Mouse (Mus musculus): ENCODE measurements around the gene Sag.

Sag gene

GRCm38 (mm10) chr1:87803576-87803975 is at the start of gene Sag:
Gene Sag (plus strand): TSS chr1:87803680.
- no peak for DNase-seq (ENCODE audit: low read depth in 2 of 2, low spot score in 2 of 2)

DNA sequence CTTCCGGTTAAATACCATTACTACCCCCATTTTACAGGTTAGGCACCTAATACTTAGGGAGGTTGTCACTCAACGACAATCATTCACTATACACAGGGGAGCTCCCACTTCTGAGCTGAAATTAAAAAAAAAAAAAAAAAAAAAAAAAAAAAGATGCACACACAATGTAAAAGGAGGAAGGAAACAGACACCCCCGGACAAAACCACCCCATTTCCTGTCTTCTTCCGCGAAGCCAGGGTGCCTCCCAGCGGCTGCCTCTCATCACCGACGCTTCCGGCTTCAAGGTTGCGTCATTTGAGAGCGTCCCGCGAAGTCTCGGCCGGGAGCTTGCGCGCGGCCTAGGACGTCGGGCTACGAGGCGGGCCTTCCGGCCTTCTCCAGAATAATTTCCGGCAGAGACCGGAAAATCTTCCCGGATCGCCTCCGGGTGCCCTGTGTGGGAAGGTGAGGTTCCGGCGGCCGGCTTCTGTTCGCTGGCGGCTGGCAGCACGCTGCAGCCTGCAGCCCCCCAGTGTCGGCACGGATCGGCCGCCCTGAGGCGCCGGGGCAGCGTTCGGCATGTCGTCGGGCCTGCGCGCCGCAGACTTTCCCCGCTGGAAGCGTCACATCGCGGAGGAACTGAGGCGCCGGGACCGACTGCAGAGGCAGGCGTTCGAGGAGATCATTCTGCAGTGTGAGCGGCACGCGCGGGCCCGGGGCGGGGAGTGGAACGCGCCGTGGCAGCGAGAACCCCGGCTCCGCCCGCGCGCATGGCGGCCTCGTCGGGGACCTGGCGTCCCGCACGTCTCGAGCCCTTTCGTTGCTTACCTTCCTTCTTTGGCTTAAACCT is 47.6 kb upstream of the Sag start, which contains the start of gene Atg16l1:
TSS of gene Atg16l1 (plus strand) at position 230 of the 830 bp plus-strand sequence.
- DNase-seq (ENCODE audit: low read depth in 2 of 2, low spot score in 2 of 2) = peak; percentile 90 to 91

DNA sequence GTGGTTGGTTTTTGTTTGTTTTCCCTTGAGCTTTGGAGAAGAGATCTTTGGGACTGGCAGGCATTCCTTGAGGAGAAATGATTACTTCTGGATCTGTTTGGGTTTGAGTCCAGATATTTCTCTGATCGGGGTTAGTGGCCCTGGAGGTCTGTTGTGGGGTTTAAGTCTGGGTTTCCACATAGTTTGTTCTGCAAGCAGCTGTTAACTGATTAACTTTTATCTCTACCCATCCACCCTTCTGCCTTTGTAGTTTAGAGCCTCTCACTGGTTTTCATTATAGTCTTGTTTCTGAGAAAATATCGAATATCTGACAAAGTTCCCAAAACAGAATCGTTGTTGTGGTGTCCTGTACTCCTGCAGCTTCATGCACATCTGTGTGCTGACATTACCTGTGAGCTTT is 39.7 kb upstream of the Sag start:
- DNase-seq (ENCODE audit: low read depth in 2 of 2, low spot score in 2 of 2) = no peak

DNA sequence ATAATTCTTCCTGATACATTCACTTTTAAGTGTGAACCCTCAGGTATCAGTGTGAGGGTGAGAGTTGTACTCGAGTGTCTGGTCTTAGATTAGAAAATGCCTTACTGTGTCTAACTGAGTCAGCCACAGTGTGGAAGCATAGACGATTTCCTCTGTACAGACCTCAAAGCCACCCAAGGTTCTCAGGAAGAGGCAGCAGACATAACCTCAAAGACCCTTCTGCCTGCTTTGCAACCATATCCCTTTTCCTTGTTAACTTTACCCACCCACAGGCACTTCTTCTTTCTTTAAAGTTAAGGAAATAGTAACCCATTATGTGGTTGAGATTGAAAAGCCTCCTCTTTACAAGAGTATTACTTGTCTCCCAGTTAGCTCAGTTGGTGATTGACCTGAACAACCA is 37.7 kb upstream of the Sag start:
- DNase-seq (ENCODE audit: low read depth in 2 of 2, low spot score in 2 of 2) = no peak

DNA sequence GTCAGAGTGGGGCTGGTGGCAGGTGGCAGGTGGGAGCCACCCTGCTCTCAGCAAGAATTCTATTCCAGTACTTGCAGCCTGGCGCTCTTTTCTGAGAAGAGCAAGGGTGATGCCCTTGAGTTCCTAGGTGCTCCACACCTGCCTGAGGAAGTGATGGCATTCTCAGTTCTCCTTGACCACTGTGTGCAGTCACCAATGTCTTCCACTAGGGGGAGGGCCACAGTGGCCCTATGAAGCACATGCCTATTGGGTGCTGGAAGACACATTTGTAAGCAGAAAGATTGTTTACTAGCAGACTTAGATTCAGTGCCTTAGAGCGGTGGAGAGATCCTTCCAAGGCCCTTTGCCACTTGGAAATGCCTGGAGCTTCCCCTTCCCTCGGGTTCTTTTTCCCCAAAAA is 37.2 kb upstream of the Sag start:
- peak; percentile 24 to 26 for DNase-seq (ENCODE audit: low read depth in 2 of 2, low spot score in 2 of 2)

DNA sequence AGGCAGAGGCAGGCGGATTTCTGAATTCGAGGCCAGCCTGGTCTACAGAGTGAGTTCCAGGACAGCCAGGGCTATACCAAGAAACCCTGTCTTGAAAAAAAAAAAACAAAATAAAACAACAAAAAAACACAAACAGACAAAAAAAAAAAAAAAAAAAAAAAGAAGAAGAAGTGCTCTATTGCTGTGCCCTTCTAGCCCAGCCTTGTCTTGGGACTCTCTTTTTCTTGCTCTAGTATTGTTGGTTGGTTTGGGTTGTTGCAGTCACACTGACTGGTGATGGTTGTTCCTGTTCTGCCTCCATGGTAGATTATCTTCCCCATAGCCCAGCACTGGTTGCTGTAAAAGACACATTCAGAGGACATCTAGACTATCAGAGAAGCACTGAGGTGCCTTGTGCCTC is 34.2 kb upstream of the Sag start:
- DNase-seq (ENCODE audit: low read depth in 2 of 2, low spot score in 2 of 2) = no peak

DNA sequence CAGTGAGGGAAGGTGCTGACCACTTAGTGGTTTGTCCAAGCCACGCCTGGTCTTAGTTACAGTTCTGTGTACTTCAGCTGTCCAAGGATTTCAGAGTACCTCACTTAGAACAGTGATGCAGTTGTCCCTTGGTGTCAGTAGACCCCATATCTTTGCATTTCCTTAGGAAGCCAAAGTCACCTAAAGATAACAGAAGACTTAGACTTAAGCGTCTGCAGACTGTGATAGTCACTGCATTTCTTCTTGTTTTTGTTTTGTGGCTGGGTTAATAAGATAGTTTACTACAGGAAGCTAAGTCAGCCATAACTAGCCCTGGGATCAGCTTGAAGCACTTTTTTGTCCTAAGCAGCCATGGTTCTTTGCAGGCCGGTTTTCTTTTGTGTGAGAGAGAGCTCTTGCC is 33.0 kb upstream of the Sag start:
- DNase-seq (ENCODE audit: low read depth in 2 of 2, low spot score in 2 of 2) = no peak

GRCm38 (mm10) chr1:87771724-87772123 is 31.8 kb upstream of the Sag start:
- DNase-seq (ENCODE audit: low read depth in 2 of 2, low spot score in 2 of 2) = no peak

- DNase-seq (ENCODE audit: low read depth in 2 of 2, low spot score in 2 of 2) = no peak
Observed at GRCm38 (mm10) chr1:87773336-87773735, 30.1 kb upstream of the Sag start.

DNA sequence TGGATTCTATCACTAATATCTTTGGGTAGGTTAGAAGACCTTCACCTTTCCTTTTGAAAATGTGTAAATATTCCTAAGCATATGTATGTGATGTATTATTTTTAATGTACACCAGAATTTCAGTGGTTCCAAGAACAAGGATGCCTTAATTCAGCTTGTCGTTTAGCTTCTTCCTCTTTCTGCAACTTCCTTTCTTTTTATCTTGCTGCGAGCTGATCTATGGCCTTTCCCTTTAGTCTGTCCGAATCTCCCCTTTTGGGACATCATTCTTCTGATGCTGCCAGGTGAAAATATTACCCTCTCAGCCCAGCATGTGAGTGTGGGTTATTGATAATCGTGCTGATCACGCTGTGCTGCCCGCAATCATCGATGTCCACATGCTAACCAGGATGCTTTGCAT is 28.6 kb upstream of the Sag start:
- DNase-seq (ENCODE audit: low read depth in 2 of 2, low spot score in 2 of 2) = no peak

GRCm38 (mm10) chr1:87779204-87779785 is 24.2 kb upstream of the Sag start:
- no peak for DNase-seq (ENCODE audit: low read depth in 2 of 2, low spot score in 2 of 2)

- DNase-seq (ENCODE audit: low read depth in 2 of 2, low spot score in 2 of 2) = no peak
Observed at GRCm38 (mm10) chr1:87785703-87786102, 17.8 kb upstream of the Sag start.

DNA sequence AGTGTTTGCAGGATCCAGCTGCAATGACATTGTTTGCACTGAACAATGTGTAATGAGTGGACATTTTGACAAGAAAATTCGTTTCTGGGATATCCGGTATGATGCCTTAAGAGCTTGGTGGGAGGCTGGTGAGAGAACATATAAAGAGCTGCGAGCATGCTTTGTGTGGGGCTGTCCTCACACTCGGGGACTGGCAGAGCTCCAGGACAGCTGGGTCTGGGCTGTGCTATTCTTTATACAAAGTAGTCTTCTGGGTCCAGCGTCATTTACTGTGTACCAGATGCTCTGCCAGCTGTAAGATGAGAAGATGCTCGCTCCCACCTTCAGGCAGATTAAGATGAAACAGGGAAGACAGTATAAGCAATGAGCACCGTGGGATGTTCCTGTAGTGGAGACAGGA is 17.2 kb upstream of the Sag start:
- no peak for DNase-seq (ENCODE audit: low read depth in 2 of 2, low spot score in 2 of 2)

DNA sequence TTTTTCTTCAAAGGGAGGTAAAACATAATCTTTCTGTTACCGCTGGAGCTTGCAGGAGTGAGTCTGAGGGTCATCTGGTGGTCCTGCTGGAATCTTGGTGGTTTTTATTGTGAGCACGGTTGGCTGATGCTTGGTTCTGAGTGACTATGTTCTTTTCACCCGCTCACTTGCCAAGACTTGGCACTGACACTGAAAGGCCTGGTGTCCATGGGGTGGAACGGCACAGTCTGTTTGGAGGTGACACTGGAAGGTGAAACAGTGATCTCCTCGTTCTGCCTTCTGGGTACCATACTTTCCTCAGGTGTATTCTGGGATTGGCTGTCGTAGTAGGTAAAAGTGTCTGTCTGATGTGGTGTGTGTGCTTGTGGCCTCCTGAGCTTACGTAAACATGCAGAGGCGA is 13.8 kb upstream of the Sag start:
- DNase-seq (ENCODE audit: low read depth in 2 of 2, low spot score in 2 of 2) = no peak

DNA sequence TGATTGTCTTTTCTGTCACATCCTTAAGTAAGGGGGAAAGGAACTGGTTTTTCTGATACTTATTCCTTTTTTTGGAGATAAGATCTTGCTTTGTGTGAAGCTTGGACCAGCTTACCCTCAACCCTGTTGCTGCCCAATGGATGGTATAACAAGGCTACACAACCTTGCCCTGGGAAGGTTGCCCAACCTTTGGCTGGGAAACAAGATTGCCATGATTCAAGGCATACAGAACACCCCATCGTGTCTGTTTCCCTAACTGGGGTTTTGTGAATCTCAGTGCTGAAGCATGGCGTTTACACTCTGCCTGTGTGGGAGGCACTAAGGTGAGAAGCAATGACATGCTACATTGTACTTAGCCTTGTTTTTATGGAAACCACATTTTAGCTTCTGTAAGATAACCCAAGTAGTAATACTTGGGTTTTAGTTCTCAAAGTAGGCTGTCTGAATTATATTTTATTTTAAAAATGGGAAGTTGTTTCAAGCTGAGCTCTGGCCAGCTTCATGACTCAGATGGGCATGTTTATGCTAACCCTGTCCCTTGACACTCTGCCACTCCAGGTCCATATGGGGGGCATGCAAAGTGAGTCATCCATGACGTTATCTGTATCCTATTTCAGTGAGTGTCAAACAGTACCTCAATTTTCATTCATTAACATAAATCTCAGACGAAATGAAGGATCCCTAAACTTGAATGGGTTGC is 10.9 kb upstream of the Sag start:
- DNase-seq (ENCODE audit: low read depth in 2 of 2, low spot score in 2 of 2) = no peak

DNA sequence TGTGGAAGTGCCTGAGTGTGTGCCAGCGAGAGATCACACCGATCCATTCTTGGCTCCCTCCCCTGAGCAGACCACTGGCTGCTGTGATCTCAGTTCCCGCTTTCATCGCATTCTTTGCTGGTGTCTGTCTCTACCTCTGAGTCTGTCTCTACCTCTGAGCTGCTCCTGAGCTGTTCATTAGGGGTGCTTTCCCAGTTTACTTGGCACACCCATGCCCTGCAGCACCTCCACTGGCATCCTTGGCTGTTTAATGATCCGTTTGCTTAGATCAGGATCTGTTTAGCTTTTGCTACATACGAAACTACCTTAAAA is 10.4 kb upstream of the Sag start:
- DNase-seq (ENCODE audit: low read depth in 2 of 2, low spot score in 2 of 2) = no peak

- no peak for DNase-seq (ENCODE audit: low read depth in 2 of 2, low spot score in 2 of 2)
Observed at GRCm38 (mm10) chr1:87797702-87798101, 5.8 kb upstream of the Sag start.

- no peak for DNase-seq (ENCODE audit: low read depth in 2 of 2, low spot score in 2 of 2)
Observed at GRCm38 (mm10) chr1:87798306-87798705, 5.2 kb upstream of the Sag start.

GRCm38 (mm10) chr1:87807751-87808150 is 4.3 kb downstream of the Sag start:
- no peak for DNase-seq (ENCODE audit: low read depth in 2 of 2, low spot score in 2 of 2)

DNA sequence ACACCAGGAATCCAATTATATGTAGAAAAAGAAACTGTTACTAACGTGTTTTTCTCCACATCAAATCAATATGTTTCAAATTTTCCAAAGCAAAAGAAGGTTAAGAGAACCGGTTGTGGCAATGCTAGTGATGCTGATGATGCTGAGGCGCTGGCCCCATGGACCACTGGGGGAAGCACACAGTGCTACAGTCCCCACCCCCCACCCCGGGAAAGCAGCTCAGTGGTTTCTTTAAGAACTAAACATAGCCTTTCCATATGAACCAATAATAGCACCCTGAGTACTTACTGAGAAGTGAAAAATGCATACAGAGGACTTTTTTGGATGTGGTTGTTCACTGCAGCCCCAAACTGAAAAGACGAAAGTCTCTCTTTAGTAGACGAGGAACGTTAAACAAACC is 7.9 kb downstream of the Sag start:
- no peak for DNase-seq (ENCODE audit: low read depth in 2 of 2, low spot score in 2 of 2)

DNA sequence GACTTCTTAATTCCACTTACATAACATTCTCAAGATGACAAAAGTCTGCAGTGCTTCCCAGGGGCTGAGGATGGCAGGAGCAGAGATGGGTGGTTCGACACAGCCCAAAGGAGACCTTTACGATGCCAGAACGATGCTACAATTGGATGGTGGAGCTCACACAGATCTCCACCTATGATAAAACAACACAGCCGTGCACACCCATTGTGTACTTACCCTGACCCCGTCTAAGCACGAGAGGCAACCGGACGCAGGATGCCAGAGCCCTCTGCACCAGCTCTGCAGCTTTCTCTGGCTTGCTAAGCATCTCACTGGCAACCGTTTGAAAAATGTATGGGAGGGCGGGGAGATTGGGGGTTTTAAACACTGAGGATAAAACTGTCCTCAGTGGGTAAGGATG is 8.6 kb downstream of the Sag start:
- DNase-seq (ENCODE audit: low read depth in 2 of 2, low spot score in 2 of 2) = no peak

DNA sequence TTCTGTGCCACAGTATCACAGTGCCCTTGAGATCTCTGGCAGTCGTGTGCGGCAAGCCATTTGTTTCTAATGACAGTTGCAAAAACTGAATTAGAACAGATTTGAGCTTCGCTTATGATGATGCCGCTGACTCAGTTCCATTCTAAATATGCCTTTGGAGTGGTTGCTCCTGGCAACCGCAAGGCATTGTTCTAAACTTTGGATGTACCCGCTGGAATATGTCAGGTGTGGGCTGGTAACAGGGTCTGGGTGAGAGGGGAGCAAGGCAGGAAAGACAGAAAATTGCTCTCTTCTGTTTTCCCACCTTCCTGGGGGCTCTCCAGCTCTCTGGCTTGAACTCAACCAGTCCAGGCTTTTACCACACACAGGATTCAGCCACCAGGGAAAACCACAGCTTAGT is 9.7 kb downstream of the Sag start:
- DNase-seq (ENCODE audit: low read depth in 2 of 2, low spot score in 2 of 2) = no peak

Measured in CD8-positive naive resting alpha-beta T cell, adult 2 months (primary cell).